Mouse (Mus musculus): ENCODE data around the gene Lbx2.

DNA sequence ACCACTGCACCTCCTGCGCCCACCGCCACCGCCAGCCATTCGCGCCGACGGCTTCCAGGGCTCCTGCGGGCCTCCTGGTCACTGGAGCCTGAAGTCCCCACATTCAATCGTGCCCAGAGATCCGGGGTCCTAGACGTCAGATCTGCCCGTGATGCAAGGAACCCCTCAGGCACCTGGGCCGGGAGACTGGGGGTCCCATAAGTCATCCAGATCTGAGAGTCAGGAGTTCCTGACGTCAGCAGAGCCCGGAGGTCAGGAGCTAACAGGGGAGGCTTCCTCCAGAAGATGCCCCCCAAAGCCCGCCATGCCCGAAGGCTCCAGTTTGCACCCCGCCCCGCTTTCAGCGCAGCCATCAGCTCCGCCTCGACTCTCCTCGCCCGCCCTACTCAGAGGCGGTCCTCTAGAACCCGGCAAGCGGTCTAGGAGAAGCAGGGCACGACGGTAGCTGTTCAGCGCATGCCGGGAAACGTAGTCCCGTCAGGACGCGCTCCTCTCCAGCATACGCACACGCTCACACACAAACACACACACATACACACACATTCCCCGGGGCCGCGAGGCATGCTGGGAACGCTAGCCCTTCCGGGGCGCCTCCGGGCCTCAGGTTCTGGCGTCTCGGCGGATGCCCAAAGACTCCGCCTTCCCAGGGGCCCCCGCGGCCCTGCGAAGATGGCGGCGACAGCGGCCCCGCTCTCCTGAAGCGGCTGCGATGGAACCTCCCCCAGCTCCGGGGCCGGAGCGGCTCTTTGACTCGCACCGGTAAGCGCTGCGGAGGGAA, 31.9 kb upstream of the Lbx2 start, which contains the start of gene Aup1:
- TF ChIP-seq CTCF (conservative IDR thresholded peaks at IDR 0.05; ENCODE audit: low read length) (no peak), NANOG (IDR thresholded peaks at IDR 0.05; ENCODE audit: borderline replicate concordance, low read length) (no peak), POU5F1 (IDR thresholded peaks at IDR 0.05; ENCODE audit: borderline replicate concordance, low read length) (no peak)
